Mouse (Mus musculus) limb, embryonic 14.5 days (tissue): ENCODE measurements around the gene Lmo2. TPM values are rescaled to one million over a fixed set of nuclear protein-coding genes. Genes with fewer than 3 reads are reported as not detected.

ENCODE experiments used
- ATAC-seq: fragments of 200-750 bp; cut with Nextera tagmentation; 2 replicates; pipeline ENCODE4 v1.8.0; 2017; ENCODE audit warnings: low read depth, moderate number of reproducible peaks, moderate TSS enrichment; ENCODE audit not compliant: low FRiP score
- DNase-seq: peaks from one replicate; pipeline ENCODE4 v3.0.0-alpha.2; 2015; ENCODE audit warnings: low spot score
- H3K27ac ChIP-seq: fragments of 300-500 bp; sonication (generic); replicated peaks from 2 replicates; pipeline ENCODE4 v1.5.1; 2014; ENCODE audit warnings: low read depth, mild to moderate bottlenecking, low read length, moderate library complexity, mixed read lengths
- H3K27me3 ChIP-seq: fragments of 300-500 bp; sonication (generic); 2 replicates; pipeline ENCODE4 v1.6.1; 2014; ENCODE audit warnings: low read length, mixed read lengths; ENCODE audit not compliant: control insufficient read depth, insufficient read depth
- H3K36me3 ChIP-seq: fragments of 300-500 bp; sonication (generic); 2 replicates; pipeline ENCODE4 v1.6.1; 2014; ENCODE audit warnings: mild to moderate bottlenecking, low read length, moderate library complexity, mixed read lengths; ENCODE audit not compliant: control insufficient read depth, insufficient read depth
- H3K4me1 ChIP-seq: fragments of 300-500 bp; sonication (generic); 2 replicates; pipeline ENCODE4 v1.6.1; 2014; ENCODE audit warnings: antibody characterized with exemption, low read length, mixed read lengths; ENCODE audit not compliant: control insufficient read depth, insufficient read depth
- H3K4me2 ChIP-seq: fragments of 300-500 bp; sonication (generic); replicated peaks from 2 replicates; pipeline ENCODE4 v1.6.1; 2014; ENCODE audit warnings: low read depth, mild to moderate bottlenecking, low read length, moderate library complexity; ENCODE audit not compliant: severe bottlenecking
- H3K4me3 ChIP-seq: fragments of 300-500 bp; sonication (generic); replicated peaks from 2 replicates; pipeline ENCODE4 v1.5.1; 2014; ENCODE audit warnings: low read length
- H3K9ac ChIP-seq: fragments of 300-500 bp; sonication (generic); 2 replicates; pipeline ENCODE4 v1.6.1; 2014; ENCODE audit warnings: mild to moderate bottlenecking, low read depth, low read length, moderate library complexity; ENCODE audit not compliant: severe bottlenecking
- H3K9me3 ChIP-seq: fragments of 300-500 bp; sonication (generic); 2 replicates; pipeline ENCODE4 v1.6.1; 2016; ENCODE audit warnings: low read length; ENCODE audit not compliant: control insufficient read depth
- POLR2A ChIP-seq: fragments of 200-500 bp; IDR thresholded peaks from 2 replicates; pipeline ENCODE4 v1.8.0; 2012; ENCODE audit warnings: inconsistent platforms, mild to moderate bottlenecking, moderate library complexity, borderline replicate concordance; ENCODE audit not compliant: insufficient read depth, insufficient read length; ENCODE audit errors: extremely low read depth
- WGBS: fragments of 180-500 bp; shearing (Covaris S2); extraction: QIAGEN DNeasy Blood & Tissue Kit; methylation state at CpG from one replicate; pipeline ENCODE4 v1.1.7; 2014; 5-methylcytosine and 5-hydroxymethylcytosine counted together
- polyA plus RNA-seq, 2 experiments: library from polyadenylated mRNA; depleted of rRNA in 1 of 2; stranded (reverse) in 1 of 2; unstranded in 1 of 2; fragments of >200 nt; fragmentation: Nextera tagmentation in 1 of 2; extraction: Ambion mirVana in 1 of 2; gene quantifications; 2 replicates each; pipeline versions ENCODE4 v1.2.1 to v1.2.3; 2012 to 2014

The Lmo2 gene
- polyA plus RNA-seq, 2 experiments = 17.8 TPM

DNA sequence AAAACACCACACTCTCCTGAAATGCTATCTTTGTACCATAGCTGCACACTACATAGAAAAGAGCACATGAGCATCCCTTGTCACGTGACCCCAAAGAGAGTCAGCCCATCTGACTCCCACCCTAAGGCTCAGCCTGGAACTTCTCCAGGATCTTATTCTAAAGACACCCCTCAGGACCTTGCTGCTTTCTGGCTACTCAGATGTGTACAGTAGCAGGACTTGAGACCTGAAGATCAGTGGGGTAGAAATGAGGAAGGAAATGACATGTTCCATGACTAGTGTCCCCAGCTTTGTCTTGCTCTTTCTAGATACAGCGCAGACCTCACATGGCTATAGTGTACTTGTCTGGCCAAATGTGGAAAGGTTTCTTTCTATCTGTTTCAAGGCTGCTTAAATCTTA lies 12.9 kb upstream of the Lmo2 start:
- H3K27me3 ChIP-seq = no peaks in the 10 kb centered on the region
- H3K9me3 ChIP-seq = no peaks in the 10 kb centered on the region
- H3K9ac ChIP-seq = no peak overlapping the region

DNA sequence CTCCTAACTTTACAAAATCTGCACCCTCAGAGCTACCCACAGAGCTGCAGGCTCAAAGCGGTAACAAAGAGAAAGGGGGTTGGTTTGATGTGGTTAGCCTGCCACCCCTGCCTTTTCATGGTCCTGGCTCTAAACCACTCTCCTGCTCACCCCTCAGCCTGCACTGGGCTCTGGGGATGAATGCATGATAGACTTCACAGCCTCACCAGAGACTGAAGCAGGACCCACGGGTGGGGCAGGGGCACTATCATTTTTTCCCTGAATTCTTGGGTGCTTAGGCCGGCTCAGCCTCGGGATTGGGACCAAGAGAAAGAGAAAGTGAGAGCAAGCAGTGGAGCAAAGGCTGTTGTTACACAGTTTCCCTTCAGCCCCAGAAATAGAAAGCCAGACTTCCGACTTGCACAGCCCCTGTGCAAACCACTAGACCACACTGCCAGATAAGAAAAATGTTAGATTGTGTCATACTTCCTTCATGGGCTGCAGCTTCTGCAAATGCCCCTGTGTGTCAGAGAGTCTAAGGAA lies 12.2 kb upstream of the Lmo2 start:
- DNase-seq = no peak
- no peak for ATAC-seq
- H3K9me3 ChIP-seq = no peaks in the 10 kb centered on the region
- H3K9ac ChIP-seq = no peak overlapping the region
- WGBS = 72% methylated on average over 5 of the region's 5 CpGs
- no peak overlapping the region for H3K27ac ChIP-seq
- H3K4me2 ChIP-seq = no peak overlapping the region
- H3K36me3 ChIP-seq = no peaks in the 10 kb centered on the region
- no peaks in the 10 kb centered on the region for H3K4me1 ChIP-seq
- no peaks in the 10 kb centered on the region for H3K27me3 ChIP-seq
- no peak overlapping the region for H3K4me3 ChIP-seq
- no peak for TF ChIP-seq POLR2A

More for the DNA sequence above, 12.9 kb upstream of the Lmo2 start:
- H3K4me2 ChIP-seq = no peak overlapping the region
- no peak overlapping the region for H3K27ac ChIP-seq
- no peak for DNase-seq
- H3K36me3 ChIP-seq = no peaks in the 10 kb centered on the region
- no peaks in the 10 kb centered on the region for H3K4me1 ChIP-seq
- WGBS = 94% methylated on average over 2 of the region's 2 CpGs
- no peak for ATAC-seq
- H3K4me3 ChIP-seq = no peak overlapping the region
- no peak for TF ChIP-seq POLR2A

DNA sequence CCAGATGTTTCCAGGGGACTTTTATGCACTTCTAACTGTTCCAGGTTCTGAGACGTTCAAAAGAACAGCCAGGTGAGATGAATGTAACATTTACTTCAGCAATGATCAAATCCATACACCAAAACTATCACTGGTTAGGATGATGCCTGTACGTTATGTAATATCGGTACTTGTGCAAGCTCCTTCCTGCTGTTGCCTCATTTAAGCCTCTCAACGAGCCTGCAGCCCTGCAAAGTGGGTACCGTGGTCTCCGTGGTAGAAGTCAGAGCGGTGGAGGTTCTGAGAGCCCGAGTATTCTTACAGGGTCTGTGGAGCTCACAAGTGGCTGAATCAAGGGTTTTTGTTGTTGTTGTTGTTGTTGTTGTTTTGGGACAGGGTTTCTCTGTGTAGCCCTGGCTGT lies 10.9 kb upstream of the Lmo2 start:
- Histone ChIP-seq H3K4me2 (no peak overlapping the region), H3K9me3 (no peaks in the 10 kb centered on the region), H3K36me3 (no peaks in the 10 kb centered on the region), H3K4me1 (no peaks in the 10 kb centered on the region), H3K27ac (no peak overlapping the region), H3K4me3 (no peak overlapping the region), H3K9ac (no peak overlapping the region), H3K27me3 (no peaks in the 10 kb centered on the region)
- WGBS = 47% methylated on average over 8 of the region's 8 CpGs
- no peak for DNase-seq
- ATAC-seq = no peak
- TF ChIP-seq POLR2A = no peak

DNA sequence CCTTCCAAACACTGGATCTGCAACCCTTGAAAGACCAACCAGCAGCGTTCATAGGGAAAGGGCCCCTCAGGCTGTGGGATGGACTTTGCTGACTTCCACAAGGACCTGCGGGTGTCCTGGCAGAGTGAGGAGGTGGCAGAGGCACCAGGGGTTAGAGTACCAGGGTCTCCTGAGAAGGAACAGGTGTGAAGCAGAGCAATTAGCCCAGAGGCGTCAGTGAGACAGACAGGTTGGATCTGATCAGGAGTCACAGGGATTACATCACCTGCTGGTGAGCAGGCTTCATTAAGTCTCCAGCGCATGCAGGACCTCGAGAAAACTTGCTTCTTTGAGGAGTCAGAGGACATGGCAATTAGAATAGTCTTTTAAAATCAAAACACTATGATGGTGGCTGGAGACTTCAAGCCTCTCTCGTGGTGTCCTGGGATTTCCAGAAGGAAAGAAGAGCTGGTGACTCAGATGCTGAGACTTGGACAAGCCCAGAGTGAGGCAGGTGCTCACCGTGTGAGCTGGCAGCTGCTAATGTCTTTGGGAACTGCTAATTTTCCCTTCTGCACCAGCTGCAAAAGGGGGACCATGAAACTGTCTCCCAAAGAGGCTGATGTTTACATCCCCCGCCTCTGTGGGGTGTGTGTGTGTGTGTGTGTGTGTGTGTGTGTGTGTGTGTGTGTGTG lies 9.7 kb upstream of the Lmo2 start:
- Histone ChIP-seq H3K27me3 (no peaks in the 10 kb centered on the region), H3K27ac (no peak overlapping the region), H3K9ac (no peak overlapping the region), H3K4me2 (no peak overlapping the region), H3K9me3 (no peaks in the 10 kb centered on the region), H3K36me3 (no peaks in the 10 kb centered on the region), H3K4me3 (no peak overlapping the region), H3K4me1 (no peaks in the 10 kb centered on the region)
- ATAC-seq (no peak), DNase-seq (no peak)
- 46% methylated on average over 7 of the region's 8 CpGs for WGBS
- TF ChIP-seq POLR2A = no peak

DNA sequence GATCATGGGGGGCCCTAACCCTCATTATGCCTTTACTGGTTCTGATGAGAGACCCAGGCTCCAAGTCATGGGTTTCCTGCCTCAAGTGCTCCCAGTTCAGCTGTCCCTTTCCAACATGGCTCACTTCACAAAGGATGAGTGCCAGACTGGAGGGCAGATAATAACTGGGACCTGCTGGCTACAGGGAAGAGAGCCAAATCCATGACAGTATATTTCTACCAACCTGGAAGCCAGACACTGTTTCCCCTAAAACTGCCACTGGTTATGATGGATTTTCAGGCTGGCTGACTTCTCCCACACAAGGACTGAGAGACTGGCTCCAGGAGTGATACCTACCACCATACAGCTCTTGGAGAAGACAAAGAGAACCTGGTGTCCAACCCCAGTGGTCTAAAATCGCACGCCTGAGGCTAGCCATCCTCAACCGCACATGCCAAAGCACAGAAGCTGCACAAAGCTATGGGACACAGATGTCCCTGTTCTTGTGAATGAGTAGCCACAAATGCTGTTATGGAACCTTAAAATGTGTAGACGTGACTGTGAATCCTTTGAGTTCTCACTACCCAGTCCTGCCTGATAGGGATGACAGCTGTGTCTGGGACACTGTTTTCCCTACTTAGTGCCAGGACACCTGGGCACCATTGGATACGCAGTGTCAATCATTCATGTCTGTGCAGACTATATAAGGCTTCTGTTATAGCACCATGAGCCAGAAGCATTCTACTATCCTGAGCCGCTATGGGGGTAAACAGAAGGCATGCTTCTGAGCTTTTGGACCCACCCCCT lies 4.5 kb upstream of the Lmo2 start:
- ATAC-seq (no peak), DNase-seq (no peak)
- H3K27me3 ChIP-seq = no peaks in the 10 kb centered on the region
- no peak for TF ChIP-seq POLR2A
- no peaks in the 10 kb centered on the region for H3K36me3 ChIP-seq
- no peaks in the 10 kb centered on the region for H3K9me3 ChIP-seq
- H3K4me1 ChIP-seq = no peaks in the 10 kb centered on the region
- WGBS = 93% methylated on average over 6 of the region's 6 CpGs
- H3K27ac ChIP-seq = no peak overlapping the region
- no peak overlapping the region for H3K4me3 ChIP-seq
- no peak overlapping the region for H3K9ac ChIP-seq
- no peak overlapping the region for H3K4me2 ChIP-seq
